Mouse (Mus musculus): ENCODE results near the gene Slc13a4.
A peak's percentile ranks its signal among the peaks of the same experiment; 100 is the strongest.

The Slc13a4 gene

GRCm38 (mm10) chr6:35298323-35298722, 9.6 kb downstream of the Slc13a4 start:
- DNase-seq: no peak

DNA sequence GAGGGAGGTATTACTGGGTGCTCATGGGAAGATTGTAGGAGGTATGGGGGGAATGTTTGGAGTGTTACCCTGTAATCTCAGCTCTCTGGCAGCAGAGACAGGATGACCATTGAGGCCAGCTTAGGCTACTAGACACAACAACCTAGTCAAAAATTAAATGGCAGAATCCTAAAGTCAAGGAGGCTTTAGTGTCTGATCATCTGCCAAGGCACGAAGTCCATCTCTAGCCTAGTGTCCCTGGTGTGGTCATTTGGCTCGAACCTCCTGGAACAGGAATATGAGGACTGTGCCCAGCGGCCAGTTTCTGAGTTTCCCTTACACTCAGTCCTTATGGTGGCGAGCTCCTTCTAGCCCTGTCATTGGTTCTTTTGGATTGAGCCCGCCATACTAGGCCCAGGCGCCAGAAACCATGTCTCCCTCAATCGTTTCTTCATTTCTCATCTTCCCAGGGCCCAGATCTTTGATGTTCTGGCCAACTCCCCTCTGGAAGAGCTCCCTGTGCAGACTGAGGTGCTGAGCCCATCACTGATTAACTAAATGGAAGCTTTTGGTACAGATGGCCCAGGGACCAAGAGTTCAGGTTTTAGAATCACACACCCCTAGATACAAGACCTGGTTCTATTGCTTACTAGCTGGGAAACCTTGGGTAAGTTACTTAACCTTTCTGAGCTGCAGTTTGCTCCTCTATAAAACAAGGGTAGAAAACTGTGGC, 10.3 kb downstream of the Slc13a4 start:
- no peak for DNase-seq

DNA sequence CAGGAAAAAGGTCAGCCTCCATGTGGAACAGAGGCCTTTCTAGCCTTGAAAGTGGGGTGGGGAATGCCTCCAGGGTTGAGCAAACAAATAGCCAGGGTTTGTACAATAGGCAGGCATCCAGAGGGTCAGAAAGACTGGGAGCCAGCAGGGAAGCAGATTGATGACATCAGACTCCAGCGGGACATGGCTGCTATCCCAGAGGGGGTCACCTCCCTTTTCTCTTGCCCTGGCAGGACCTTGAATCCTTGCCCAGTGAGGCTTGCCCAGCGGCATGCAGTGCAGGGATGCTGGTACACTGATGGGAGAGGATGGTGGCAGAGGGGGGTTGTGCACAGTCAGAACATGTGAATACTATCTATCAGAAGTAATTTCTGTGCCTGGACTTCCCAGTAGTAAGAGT, 10.9 kb downstream of the Slc13a4 start:
- peak; percentile 3 for DNase-seq

GRCm38 (mm10) chr6:35294964-35295363, 13.0 kb downstream of the Slc13a4 start:
- no peak for DNase-seq

GRCm38 (mm10) chr6:35289676-35290075, 18.3 kb downstream of the Slc13a4 start:
- DNase-seq: no peak

DNA sequence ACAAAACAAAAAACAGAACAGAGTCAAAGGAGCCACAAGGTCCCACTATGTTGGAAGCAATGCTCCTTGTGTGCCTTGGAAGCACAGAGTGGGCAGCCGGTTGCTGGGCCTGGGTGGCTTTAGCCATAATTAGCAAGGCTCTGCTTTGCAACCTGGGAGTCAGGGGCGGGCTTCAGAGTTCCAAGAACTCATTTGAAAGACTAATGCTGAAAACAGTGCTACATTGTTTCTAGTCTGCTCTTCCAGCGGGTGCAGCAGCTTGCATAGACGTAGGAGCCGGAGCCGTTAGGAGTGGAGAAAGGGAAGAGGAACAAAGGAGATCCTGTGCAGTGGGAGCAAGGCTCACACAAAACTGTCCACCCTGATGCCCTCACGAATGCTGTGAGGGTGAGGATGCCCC, 19.0 kb downstream of the Slc13a4 start:
- no peak for DNase-seq

GRCm38 (mm10) chr6:35288114-35288761, 19.7 kb downstream of the Slc13a4 start:
- DNase-seq: peak; percentile 3

DNA sequence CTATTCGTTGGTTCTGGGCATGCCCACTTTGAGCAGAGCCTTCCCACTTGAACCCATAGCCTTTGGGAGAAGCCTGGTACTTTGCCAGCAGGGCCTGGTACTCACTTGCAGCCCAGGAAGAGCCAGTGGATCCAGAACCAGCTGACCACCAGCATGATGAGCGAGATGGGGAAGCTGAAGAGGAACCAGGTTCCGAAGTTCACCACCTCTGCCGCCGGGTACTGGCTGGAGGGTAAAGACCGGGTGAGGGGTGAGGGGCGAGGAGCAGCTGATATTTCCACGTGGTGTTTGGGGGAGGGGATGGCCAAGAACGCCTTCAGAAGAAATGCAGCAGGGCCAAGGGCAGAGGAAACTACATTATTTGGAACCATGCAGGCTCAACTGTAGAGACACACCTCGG, 28.6 kb downstream of the Slc13a4 start:
- no peak for DNase-seq

- no peak for DNase-seq
Measured at GRCm38 (mm10) chr6:35277903-35278587, 29.9 kb downstream of the Slc13a4 start.

- DNase-seq: no peak
Measured at GRCm38 (mm10) chr6:35273391-35274082, 34.4 kb downstream of the Slc13a4 start.

- DNase-seq: no peak
Measured at GRCm38 (mm10) chr6:35271868-35272765, 35.8 kb downstream of the Slc13a4 start.

GRCm38 (mm10) chr6:35271094-35271855, 36.7 kb downstream of the Slc13a4 start:
- DNase-seq: peak; percentile 25

DNA sequence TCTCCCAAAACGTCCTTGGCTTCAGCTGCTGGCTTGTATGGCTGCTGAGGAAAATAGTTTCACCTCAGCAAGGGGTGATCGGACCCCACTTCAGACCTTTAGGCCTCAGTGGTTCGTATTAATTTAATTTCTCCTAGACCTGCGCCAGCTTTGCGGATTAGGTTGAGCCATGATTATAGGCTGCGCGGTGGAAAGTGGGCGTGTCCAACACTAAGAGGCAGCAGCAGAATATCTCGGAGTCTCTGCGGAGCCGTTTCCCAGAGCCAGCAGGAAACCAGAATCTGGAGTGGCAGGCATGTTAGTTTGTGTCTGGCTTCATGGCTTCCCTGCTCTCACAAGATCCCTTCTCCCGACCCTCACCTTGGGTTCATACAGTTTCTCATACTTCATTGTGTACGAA, 38.3 kb downstream of the Slc13a4 start:
- no peak for DNase-seq

- no peak for DNase-seq
Measured at GRCm38 (mm10) chr6:35268711-35269110, 39.2 kb downstream of the Slc13a4 start.

DNA sequence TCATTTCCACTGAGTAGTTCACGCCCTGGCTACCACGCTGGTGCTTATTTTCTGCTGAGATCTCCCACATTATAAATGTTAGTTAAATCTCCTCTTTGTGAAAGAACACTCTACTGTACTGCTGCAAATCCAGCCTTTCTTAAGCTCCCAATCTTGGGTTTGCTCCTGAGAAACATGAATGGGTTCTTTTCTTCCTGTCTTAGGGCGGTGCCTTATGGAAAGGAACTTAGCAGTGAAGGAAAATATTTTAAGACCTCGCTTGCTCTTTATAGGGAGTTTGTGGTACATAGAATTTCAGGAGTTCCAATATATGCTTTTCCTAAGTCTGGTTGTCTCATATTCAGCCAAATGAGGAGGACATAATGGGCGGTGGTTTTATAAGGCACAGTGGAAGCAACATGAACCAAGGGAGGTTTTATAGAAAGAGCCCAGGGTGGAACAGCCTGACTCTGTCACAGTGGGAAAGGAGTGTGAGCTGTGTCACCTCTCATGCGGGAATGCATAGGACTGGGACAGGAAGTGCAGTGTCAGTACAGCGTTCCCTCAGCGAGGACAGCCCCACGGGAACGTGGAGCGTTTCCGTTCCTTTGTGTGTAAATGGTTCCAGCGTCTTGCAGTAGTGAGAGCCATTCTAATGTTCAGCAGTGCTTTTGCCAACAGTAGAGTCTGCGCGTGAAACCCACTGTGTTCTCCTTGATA, 42.2 kb downstream of the Slc13a4 start:
- DNase-seq: no peak

DNA sequence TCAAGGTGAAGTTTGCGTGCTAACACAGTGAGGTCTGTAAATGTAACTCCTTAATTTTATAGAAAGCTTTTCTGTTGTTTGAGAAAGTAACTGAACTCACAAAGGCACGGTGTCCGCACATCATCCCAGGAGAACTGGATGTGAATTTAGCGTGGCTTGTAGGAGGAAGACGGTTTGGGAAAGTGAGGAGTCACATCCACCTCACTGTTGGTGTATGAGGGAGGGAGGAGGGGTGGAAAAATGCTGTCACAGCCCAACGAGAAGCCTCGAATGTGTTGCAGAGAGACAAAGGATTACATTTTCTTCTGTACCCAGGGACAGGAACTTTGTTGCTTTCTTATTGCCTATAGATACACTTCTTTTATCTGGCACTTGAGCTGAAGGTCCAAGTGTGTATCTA, 47.4 kb downstream of the Slc13a4 start:
- no peak for DNase-seq

- no peak for DNase-seq
Measured at GRCm38 (mm10) chr6:35259526-35259925, 48.4 kb downstream of the Slc13a4 start.

- no peak for DNase-seq
Measured at GRCm38 (mm10) chr6:35258922-35259321, 49.0 kb downstream of the Slc13a4 start.

DNA sequence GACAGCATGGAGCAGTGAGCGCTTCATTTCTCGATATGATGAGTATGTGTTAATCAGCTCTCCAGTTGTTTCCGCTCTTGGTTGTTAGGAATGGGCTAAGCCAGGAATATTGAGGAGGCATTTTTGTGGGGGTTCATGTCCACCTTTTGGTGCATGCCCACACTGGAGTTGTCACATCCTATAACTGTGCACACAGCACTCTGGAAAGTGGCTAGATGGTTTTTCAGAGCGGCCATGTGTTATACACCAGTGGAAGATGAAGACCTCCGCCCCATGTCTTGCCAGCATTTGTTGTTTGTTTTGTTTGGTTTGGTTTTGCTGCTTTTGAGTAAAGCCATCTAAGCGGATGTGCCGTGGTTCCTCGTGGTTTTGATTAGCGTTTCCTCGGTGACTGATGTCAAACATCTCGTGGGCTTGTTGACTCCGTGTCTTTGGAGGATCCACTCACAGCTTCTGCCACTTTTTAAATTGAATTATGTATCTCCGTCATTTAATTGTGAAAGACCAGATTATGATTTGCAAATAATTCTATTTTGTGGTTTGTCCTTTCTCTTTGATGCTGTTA, 50.2 kb downstream of the Slc13a4 start:
- no peak for DNase-seq

DNA sequence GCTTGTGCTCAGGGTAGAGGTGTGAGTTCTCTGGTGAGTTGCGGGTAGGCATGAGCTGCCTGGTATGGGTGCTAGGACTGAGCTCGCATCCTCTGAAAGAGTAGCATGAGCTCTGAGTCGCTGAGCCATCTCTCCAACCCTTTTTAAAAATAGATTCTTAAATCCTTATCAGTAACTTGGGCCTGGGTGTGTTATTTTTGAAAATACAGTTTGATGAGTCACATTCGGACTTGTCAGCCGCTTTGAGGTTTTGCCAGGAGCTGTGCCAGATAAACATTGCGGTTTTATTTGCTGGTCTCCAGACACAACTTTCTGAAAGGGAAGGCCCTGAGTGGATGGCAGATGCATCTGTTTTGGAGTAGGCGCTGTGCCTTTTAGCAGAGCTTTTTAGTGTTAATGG, 51.2 kb downstream of the Slc13a4 start:
- no peak for DNase-seq

DNA sequence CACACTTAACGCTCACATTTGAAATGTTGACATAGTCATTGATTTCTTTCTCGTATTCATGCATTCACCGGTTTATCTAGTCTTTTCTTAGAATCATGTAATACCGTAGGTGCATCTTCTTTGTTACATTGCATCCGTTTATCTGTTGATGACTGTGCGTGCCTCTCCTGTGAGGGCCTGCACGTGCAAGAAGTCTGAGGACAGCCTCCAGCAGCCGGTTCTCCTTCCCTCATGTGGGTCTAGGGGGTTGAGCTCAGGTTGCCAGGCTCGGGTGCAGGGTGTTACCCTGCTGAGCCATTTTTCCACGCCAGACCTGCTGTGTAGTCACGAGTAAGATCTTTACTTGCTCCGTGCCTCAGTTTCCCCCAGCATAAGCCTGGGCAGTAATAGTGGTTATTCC, 52.9 kb downstream of the Slc13a4 start:
- no peak for DNase-seq

Data from cerebellum, adult 8-10 months (tissue).